Mouse (Mus musculus) cerebellum, adult 9-10 months (tissue): ENCODE data around the gene Gpr183.

ENCODE experiments used
- DNase-seq: peaks from one replicate; pipeline ENCODE4 v3.0.0; 2022

Gene Gpr183

GRCm38 (mm10) chr14:121987287-121987686 is 22.3 kb upstream of the Gpr183 start:
- DNase-seq, result no peak

- no peak for DNase-seq
Measured at GRCm38 (mm10) chr14:121986028-121986427, 21.0 kb upstream of the Gpr183 start.

GRCm38 (mm10) chr14:121985477-121985876 is 20.5 kb upstream of the Gpr183 start:
- DNase-seq, result no peak

GRCm38 (mm10) chr14:121983009-121983933 is 18.3 kb upstream of the Gpr183 start:
- DNase-seq, result no peak

- no peak for DNase-seq
Measured at GRCm38 (mm10) chr14:121981531-121981930, 16.5 kb upstream of the Gpr183 start.

GRCm38 (mm10) chr14:121973114-121973513 is 8.1 kb upstream of the Gpr183 start:
- no peak for DNase-seq

- DNase-seq, result no peak
Measured at GRCm38 (mm10) chr14:121970402-121970801, 5.4 kb upstream of the Gpr183 start.

GRCm38 (mm10) chr14:121967095-121967494 is 2.1 kb upstream of the Gpr183 start:
- no peak for DNase-seq

- no peak for DNase-seq
Measured at GRCm38 (mm10) chr14:121965461-121965860, 466 bp upstream of the Gpr183 start.

- DNase-seq, result no peak
Measured at GRCm38 (mm10) chr14:121963942-121964335, 1.1 kb downstream of the Gpr183 start.

- no peak for DNase-seq
Measured at GRCm38 (mm10) chr14:121963251-121963941, 1.6 kb downstream of the Gpr183 start.

GRCm38 (mm10) chr14:121962128-121962890 is 2.7 kb downstream of the Gpr183 start:
- DNase-seq, result no peak

GRCm38 (mm10) chr14:121961496-121962127 is 3.4 kb downstream of the Gpr183 start:
- DNase-seq, result no peak

GRCm38 (mm10) chr14:121960997-121961396 is 4.0 kb downstream of the Gpr183 start:
- no peak for DNase-seq

GRCm38 (mm10) chr14:121960531-121960930 is 4.5 kb downstream of the Gpr183 start:
- DNase-seq, result no peak

GRCm38 (mm10) chr14:121960031-121960430 is 5.0 kb downstream of the Gpr183 start:
- DNase-seq, result no peak

- no peak for DNase-seq
Measured at GRCm38 (mm10) chr14:121959538-121959980, 5.4 kb downstream of the Gpr183 start.

- no peak for DNase-seq
Measured at GRCm38 (mm10) chr14:121958751-121959537, 6.1 kb downstream of the Gpr183 start.

GRCm38 (mm10) chr14:121958041-121958750 is 6.8 kb downstream of the Gpr183 start:
- no peak for DNase-seq

- no peak for DNase-seq
Measured at GRCm38 (mm10) chr14:121957176-121957871, 7.7 kb downstream of the Gpr183 start.
